Mouse (Mus musculus): Measurements from ENCODE around the gene Znrf2.
A peak's percentile ranks its signal among the peaks of the same experiment; 100 is the strongest.
"Not testable (repeated sequence)": the region's sequence is repeated elsewhere in the genome, so short reads cannot be mapped to it uniquely, and the experiment has no call there.

Znrf2 gene

GRCm38 (mm10) chr6:54851778-54852177 lies 35.1 kb downstream of the Znrf2 start:
- peak; percentile 39 for DNase-seq (ENCODE audit: low read depth)

DNA sequence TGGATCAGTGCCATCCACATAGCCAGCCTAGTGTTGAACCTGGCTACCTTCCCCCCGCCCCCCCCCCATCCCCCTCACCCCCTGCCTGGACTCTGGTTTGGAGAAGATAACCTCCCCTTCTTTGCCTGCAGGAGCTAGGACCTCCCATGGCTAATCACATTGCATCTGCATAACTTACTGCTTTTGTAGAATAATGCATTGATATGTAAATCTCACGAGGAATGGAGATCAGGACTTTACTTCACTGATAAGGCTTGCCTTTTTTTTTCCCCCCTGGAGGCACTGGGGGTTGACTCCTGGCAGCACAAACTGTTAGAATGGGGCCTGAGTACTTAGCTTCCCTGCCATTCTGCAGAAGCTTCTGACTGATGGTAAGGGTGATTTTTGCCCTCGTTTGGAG lies 36.0 kb downstream of the Znrf2 start:
- no peak for DNase-seq (ENCODE audit: low read depth)

DNA sequence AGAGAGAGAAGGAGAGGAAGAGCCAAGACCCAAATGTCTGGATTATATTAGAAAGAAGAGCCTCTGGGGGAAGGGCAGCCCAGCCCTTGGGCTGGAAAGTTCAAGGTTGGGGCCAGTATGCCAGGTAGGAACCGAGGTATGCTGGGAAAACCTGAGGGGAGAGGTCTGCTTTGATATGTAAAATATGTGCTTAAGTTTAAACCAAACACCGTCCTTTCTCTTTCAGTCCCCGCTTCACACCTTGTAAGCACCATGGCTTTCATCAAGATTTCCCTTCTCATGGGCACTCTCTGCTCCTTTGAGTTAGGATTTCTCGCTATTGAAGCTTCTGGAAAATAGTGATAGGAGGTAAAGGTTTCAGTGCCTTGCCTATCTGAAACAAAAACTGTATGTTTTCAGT lies 38.1 kb downstream of the Znrf2 start:
- no peak for DNase-seq (ENCODE audit: low read depth)

- DNase-seq (ENCODE audit: low read depth) = no peak
Observed at GRCm38 (mm10) chr6:54855801-54856583, 39.3 kb downstream of the Znrf2 start.

- not testable (repeated sequence) for DNase-seq (ENCODE audit: low read depth)
Observed at GRCm38 (mm10) chr6:54859159-54859558, 42.4 kb downstream of the Znrf2 start.

DNA sequence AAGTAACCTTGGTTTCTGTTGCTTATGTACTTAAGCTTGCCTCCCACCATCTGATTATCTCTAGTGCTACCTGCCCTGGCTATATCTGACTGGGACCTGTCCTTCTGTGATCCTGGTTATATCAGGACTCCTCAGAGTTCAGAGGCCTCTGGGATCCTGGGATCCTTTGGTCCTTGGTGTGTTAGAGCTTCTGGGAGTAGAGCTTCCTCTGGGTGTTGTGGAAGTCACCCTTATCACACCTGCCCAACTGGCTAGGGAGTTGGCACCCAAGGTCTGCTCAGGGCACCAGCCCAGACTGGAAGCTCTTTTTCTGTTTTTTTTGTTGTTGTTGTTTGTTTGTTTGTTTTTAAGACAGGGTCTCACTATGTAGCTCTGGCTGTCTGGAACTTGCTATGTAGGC lies 43.5 kb downstream of the Znrf2 start:
- DNase-seq (ENCODE audit: low read depth) = no peak

GRCm38 (mm10) chr6:54866731-54867410 lies 50.2 kb downstream of the Znrf2 start:
- DNase-seq (ENCODE audit: low read depth) = no peak

DNA sequence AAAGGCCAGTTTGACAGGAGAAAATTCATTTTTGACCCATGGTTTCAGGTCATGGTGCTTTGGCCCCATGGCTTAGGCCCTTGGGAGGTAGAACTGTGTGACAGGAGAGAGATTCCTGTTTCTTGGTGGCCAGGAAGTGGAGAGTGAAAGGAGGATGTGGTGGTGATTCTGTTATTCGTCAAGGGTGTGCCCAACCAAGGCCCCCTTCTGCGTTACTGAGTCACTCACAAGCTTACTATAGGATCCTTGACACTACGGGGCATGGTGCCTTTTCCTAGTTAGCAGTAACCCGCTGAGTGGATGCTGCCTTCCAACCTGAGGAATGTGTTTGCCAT lies 50.7 kb downstream of the Znrf2 start:
- DNase-seq (ENCODE audit: low read depth) = no peak

DNA sequence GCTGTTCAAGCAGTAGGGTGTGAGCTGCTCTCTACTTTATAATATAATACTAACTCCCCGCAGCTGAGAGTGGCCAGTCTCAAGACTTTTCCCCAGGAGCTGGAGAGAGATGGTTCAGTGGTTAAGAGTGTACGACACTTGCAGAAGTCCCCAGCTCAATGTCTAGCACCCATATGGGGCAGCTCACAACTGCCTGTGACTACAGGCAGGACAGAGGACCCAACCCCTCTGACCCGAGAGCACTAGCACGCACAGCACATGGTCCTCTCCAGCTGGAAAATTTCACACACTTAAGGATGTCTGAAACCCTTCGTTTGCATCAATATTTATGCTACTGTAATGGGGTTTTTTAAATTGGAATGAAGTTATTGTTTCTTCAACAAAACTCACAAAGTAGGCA lies 56.3 kb downstream of the Znrf2 start:
- no peak for DNase-seq (ENCODE audit: low read depth)

GRCm38 (mm10) chr6:54876782-54877181 lies 60.1 kb downstream of the Znrf2 start:
- DNase-seq (ENCODE audit: low read depth) = no peak

DNA sequence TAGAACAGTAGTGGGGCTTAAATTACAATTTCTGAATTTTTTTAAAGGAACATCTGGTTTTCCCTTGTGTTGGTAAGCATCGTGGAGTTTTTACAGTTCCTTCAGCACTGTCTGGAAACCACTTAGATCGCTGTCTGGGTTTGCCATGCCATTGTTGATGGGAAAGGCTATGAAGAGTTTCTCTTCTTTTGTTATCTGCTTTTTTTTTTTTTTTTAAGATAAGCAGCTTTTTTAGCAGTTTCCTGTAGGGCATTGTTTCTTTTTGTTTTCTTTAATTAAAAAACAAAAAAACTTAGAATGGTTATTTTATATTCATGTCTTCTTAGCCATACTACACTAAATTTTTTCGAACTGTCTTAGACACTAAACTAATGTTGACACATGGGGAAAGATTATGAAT lies 60.9 kb downstream of the Znrf2 start:
- DNase-seq (ENCODE audit: low read depth) = no peak

DNA sequence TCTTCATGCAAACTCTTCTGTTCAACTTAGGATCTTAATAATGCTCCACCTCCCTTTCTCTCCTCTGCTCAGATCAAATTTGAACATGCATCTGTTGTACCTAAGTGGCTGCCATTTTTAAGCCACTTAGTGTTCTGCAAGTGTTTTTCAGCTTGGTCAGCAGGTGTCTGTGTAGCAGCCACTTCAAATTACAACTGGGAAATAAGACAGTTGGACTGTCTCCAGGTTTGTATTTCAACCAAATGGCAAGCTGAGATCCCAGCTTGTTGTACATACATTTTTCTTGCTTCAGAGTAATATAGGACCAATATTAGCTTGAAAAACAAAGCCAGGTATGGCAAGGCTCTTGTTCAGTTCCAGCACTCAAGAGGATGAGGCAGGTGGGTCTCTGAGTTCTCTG lies 61.8 kb downstream of the Znrf2 start:
- no peak for DNase-seq (ENCODE audit: low read depth)

DNA sequence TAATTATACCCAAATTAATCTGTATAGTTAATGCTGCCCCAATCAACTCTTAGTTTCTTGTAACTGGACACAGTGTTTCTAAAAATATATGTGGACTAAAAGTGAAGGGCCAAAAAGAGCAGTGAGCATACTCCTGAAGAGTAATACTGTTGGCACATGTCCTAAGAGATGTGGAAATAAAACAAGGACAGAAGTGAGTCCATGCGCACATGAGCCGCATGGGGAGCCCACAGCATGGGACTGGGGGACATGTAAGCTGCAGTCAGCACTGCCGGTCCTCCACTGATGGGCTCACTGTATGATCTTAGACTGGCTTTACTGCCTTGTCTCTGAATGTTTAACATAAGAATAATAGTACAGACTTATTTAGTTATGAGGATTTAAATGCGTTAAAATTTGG lies 63.4 kb downstream of the Znrf2 start:
- no peak for DNase-seq (ENCODE audit: low read depth)

DNA sequence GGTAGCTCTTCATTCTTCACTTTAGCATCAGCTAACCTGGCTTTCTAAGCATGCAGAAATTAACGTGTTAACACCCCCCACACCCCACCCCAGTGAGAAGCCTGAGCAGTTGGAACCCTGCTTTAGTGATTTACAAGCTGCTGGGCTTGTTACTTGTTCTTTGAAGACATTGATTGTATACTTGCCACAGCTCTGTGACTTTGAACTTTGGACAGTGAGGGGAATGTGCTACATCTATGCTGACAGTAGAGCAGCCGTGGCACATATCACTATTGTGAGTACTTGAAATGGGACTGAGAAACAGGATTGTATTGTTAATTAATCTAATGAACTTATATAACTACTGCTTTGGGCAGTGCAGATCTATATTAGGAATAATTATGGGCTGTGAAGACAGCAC lies 66.7 kb downstream of the Znrf2 start:
- DNase-seq (ENCODE audit: low read depth) = no peak

GRCm38 (mm10) chr6:54886195-54886594 lies 69.5 kb downstream of the Znrf2 start:
- DNase-seq (ENCODE audit: low read depth) = no peak

DNA sequence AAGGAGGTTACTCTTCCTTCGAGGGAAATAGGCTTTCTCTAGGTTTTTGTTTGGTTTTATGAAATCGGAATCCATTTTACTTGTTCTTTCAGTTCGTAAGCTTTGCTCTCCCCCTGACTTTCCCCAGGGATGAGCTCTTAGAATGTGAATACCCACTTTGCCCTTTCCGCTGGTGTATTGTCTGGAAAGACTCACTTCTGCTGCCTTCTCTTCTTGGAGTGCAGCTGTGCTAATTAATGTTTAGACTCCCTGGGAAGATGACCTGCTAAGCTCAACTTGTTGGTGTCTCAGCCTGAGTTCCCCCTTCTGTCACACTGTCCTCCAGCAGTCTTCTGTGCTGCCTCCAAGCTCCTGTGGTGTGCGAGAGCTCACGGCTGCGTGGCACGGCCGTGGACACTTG lies 73.5 kb downstream of the Znrf2 start:
- DNase-seq (ENCODE audit: low read depth) = no peak

DNA sequence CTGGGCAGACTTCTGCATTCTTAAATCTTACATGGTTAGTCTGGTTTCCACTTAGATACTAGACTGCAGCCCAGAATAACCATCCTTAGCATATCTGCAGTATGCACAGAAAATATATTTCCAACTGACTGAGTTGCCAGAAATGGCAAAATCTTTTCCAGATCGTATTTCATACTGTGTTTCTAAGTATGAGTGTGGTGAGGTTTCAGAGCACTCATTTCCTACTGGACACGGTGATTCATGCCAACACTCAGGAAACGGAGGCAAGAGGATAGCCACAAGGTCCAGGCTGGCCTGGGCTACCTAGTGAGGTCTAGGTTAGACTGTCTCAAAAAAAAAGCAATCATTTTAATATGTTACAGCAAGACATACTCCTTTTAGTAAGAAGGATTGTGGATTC lies 74.7 kb downstream of the Znrf2 start:
- no peak for DNase-seq (ENCODE audit: low read depth)

GRCm38 (mm10) chr6:54900256-54900655 lies 83.5 kb downstream of the Znrf2 start:
- DNase-seq (ENCODE audit: low read depth) = no peak

DNA sequence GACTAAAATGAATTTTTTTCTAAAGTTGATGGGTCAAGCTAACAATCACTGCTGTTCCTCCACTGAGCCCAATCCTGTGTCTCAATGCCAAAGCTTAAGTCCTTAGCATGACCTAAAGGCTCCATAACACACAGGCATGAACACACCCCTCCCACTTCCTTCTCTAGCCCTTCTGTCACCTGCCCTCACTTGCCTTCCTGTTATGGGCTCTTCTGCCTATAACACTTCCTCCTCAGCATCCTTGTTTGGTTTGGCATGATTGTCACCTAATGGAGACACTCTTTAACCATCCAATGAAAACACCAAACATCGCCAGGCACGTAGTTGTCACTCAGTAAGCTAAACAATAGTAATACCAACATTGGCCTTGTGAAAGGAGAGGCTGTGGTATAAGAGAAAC lies 85.8 kb downstream of the Znrf2 start:
- DNase-seq (ENCODE audit: low read depth) = no peak

GRCm38 (mm10) chr6:54906053-54907040 lies 89.6 kb downstream of the Znrf2 start:
- DNase-seq (ENCODE audit: low read depth) = no peak

DNA sequence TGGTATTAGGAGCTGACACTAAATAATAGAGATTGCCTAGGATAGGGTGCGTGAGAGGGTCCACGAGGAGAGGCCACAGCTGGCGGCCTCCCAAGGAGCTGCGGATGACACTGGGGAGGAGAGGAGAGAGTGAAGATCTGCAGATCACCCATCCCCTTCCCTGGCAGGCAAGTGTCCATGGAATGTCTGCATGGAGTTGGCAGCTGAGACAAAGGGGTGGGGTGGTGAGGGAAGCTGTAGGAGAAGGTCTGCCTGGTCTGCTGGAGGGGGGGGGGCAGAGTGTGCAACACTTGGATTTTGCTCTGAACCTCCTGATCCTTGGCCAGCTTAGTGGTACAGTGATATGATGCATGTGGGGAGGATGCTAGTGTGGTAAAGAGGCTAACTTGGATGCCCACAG lies 98.3 kb downstream of the Znrf2 start:
- no peak for DNase-seq (ENCODE audit: low read depth)

DNA sequence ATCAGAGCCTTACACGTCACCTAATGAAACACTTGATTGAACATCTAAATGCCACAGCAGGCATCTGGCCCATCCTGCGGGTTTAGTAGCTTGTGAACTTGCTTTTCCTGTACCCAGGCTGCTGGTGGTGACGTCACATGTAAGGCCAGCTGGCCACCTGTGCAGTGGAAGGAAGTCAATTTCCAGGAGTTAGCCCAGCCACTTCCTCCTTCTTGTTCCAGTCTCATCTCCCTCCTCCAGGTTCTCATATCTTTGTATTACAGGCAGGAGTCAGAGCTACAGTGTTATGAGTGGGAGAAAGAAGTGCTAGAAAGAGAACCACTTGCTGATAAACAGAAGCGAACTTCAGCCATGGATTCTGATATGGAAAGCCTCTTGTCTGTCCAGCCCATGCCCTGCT lies 99.4 kb downstream of the Znrf2 start:
- no peak for DNase-seq (ENCODE audit: low read depth)

DNA sequence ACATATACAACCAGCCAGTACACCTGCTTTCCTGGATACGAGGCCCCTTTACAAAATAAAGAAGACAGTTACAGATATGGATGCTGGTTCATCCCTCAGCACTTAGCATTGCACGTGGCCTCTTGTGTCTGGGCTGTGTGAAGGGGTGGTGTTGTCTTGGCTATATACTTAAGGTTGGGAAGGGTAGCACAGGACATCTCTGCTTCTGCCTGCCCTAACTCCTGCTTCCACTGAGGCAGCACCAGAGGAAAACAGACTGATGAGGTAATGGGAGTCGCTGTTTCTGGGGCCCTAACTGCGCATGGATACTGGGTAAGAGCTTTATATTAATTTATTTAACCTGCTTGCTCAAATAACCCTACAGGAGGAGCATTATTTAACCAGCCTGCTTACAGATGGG lies 100.2 kb downstream of the Znrf2 start:
- no peak for DNase-seq (ENCODE audit: low read depth)
